Mouse (Mus musculus): ENCODE measurements around the gene Ptcd1. TPM values are rescaled to one million over a fixed set of nuclear protein-coding genes. Genes with fewer than 3 reads are reported as not detected.
"Not testable (repeated sequence)": the region's sequence is repeated elsewhere in the genome, so short reads cannot be mapped to it uniquely, and the experiment has no call there.

Gene Ptcd1
- polyA plus RNA-seq, 1 experiment from 2014 or later = 16.8 TPM

DNA sequence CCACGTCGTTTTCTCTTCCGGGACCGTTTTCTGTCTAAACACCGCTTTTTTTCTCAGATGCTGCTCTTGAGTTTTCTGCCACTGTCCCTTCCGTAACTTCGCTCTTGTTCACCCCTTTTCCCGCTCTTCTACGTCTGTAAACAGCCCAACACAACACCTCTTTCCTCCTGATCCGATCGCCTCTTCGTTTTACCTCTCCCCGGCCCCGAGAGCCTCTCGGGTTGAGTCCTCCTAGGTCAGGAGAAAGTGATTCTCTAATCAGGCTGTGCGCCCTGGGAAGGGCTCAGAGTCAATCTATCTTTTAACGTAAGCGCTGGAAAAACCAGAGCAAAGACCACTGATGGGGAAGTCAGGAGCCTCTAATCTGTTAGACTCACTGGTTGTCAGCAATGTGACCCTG is 26.3 kb downstream of the Ptcd1 start:
- H3K9me3 ChIP-seq (replicated peaks; ENCODE audit: control insufficient read depth, low read length) = no peaks in the 10 kb centered on the region
- peaks cover 16% of the 10 kb centered on the region for H3K4me1 ChIP-seq (ENCODE audit: control insufficient read depth, insufficient read depth, low read length)
- H3K27ac ChIP-seq (ENCODE audit: low read depth, low read length) = peak overlapping the region; percentile 68; the same call in 1 of the 2 replicates
- H3K27me3 ChIP-seq (replicated peaks; ENCODE audit: control insufficient read depth, insufficient read depth, low read length) = no peaks in the 10 kb centered on the region
- WGBS = under 1% methylated on average over 18 of the region's 18 CpGs
- no peak for ATAC-seq
- DNase-seq (ENCODE audit: low spot score) = no peak
- H3K4me2 ChIP-seq (ENCODE audit: low read length) = peak overlapping the region; percentile 72
- H3K4me3 ChIP-seq (ENCODE audit: low read depth, low read length) = peak overlapping the region; percentile 86
- H3K36me3 ChIP-seq (ENCODE audit: control insufficient read depth, insufficient read depth, low read length) = peaks cover 58% of the 10 kb centered on the region
- H3K9ac ChIP-seq (ENCODE audit: low read length) = peak overlapping the region; percentile 86

DNA sequence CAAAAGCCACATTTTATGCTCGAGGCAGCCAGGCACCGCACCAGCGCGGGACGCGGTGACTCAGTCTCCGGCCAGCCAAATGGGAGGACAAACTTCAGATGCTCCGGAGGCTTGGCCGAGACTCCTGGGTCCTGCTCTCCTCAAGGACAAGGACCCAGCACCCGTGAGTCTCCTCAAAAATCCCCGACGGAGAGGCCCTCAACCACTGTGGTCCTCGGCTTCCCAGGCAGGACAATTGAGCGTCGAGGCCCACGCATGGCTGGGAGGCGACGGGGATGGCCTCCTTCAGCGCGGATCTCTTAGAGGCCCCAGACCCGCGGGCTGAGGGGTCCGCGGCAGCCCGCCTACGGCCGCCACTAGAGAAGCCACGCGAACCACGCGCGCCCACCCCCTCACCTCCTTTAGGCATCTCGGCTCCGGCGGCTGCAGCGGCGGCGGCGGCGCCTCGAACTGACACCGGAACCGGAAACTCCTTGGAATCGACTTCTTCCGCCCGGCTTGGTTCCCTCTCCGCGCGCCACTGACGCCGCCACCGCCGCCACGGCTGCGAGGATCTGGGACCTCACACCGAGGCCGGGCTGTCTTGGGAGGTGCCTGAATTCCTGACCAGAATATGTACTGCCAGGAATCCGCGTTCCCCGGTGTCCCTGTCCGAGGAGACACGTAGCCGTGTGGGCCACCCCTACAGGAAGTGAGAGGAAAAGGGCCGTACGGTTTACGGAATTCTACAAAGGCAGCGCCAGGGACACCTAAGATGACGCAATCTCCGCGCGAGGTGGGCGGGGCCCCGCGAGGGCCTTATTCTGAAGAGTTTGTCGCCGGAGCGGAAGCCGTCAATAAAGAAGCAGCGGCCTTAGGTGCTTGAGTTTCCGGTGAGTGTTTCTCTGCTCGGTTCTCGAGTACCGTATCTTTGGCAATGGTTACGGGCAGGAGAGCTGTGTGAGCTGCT is 27.1 kb downstream of the Ptcd1 start, which contains the start of the genes Pdap1 and Bud31:
Gene Pdap1 (minus strand): TSS at position 668 of the 949 bp plus-strand sequence.
Gene Bud31 (plus strand): TSS at position 792 of the 949 bp plus-strand sequence.
- H3K36me3 ChIP-seq (ENCODE audit: control insufficient read depth, insufficient read depth, low read length) = peaks cover 58% of the 10 kb centered on the region
- H3K4me3 ChIP-seq (ENCODE audit: low read depth, low read length) = peak within 1 kb of the TSS; percentile 86
- no peaks in the 10 kb centered on the region for H3K9me3 ChIP-seq (replicated peaks; ENCODE audit: control insufficient read depth, low read length)
- H3K9ac ChIP-seq (ENCODE audit: low read length) = peak within 1 kb of the TSS; percentile 86
- peak within 1 kb of the TSS; percentile 68 for H3K27ac ChIP-seq (ENCODE audit: low read depth, low read length)
- under 1% methylated on average over 76 of the region's 84 CpGs for WGBS
- peak within 1 kb of the TSS; percentile 72 for H3K4me2 ChIP-seq (ENCODE audit: low read length)
- H3K27me3 ChIP-seq (replicated peaks; ENCODE audit: control insufficient read depth, insufficient read depth, low read length) = no peaks in the 10 kb centered on the region
- H3K4me1 ChIP-seq (ENCODE audit: control insufficient read depth, insufficient read depth, low read length) = peaks cover 16% of the 10 kb centered on the region
- DNase-seq (ENCODE audit: low spot score) (peak; percentile 97), ATAC-seq (peak; percentile 96)

DNA sequence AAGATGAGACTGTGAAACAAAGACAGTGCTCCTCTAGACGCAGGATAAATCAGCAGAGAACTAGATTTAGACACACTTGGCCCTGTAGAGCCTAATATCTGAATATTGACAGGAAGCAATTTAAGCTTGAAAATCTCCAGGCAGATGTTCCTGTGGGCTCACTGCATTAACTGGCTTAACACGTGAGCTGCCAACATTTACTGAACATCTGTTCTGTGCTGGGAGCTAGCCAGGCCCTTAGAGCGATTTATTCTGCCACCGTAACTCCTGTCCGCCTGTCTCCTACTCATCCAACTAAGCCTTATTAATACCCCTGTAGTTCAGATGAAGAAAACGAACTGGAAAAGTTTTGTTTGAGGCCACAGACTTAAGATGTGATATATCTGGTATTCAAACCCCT is 28.1 kb downstream of the Ptcd1 start:
- H3K4me1 ChIP-seq (ENCODE audit: control insufficient read depth, insufficient read depth, low read length) = peaks cover 16% of the 10 kb centered on the region
- H3K9me3 ChIP-seq (replicated peaks; ENCODE audit: control insufficient read depth, low read length) = no peaks in the 10 kb centered on the region
- peak overlapping the region; percentile 86 for H3K9ac ChIP-seq (ENCODE audit: low read length)
- peaks cover 58% of the 10 kb centered on the region for H3K36me3 ChIP-seq (ENCODE audit: control insufficient read depth, insufficient read depth, low read length)
- DNase-seq (ENCODE audit: low spot score) (peak; percentile 24), ATAC-seq (no peak)
- 15% methylated on average over 6 of the region's 6 CpGs for WGBS
- H3K4me2 ChIP-seq (ENCODE audit: low read length) = peak overlapping the region; percentile 72
- H3K4me3 ChIP-seq (ENCODE audit: low read depth, low read length) = peak overlapping the region; percentile 86
- no peaks in the 10 kb centered on the region for H3K27me3 ChIP-seq (replicated peaks; ENCODE audit: control insufficient read depth, insufficient read depth, low read length)
- no peak overlapping the region for H3K27ac ChIP-seq (ENCODE audit: low read depth, low read length)

DNA sequence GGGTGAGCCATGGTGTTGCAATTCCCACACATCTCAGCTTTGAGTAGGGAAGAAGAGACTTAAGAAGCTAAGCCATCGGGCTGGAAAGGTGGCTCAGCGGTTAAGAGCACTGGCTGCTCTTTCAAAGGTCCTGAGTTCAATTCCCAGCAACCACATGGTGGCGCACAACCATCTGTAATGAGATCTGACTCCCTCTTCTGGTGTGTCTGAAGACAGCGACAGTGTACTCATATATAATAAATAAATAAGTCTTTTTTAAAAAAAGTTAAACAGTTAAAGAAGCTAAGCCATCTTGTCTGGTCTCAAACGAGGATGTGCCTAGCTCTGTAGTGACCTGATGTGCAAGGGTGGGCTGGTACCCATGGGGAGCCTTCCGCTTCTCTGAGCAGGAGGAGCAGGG is 33.6 kb downstream of the Ptcd1 start:
- H3K27ac ChIP-seq (ENCODE audit: low read depth, low read length); H3K9me3 ChIP-seq (replicated peaks; ENCODE audit: control insufficient read depth, low read length); H3K4me2 ChIP-seq (ENCODE audit: low read length); H3K27me3 ChIP-seq (replicated peaks; ENCODE audit: control insufficient read depth, insufficient read depth, low read length); H3K9ac ChIP-seq (ENCODE audit: low read length); H3K4me1 ChIP-seq (ENCODE audit: control insufficient read depth, insufficient read depth, low read length); DNase-seq (ENCODE audit: low spot score); ATAC-seq; H3K4me3 ChIP-seq (ENCODE audit: low read depth, low read length): not testable (repeated sequence)
- 90% methylated on average over 6 of the region's 6 CpGs for WGBS
- peaks cover 87% of the 10 kb centered on the region for H3K36me3 ChIP-seq (ENCODE audit: control insufficient read depth, insufficient read depth, low read length)

DNA sequence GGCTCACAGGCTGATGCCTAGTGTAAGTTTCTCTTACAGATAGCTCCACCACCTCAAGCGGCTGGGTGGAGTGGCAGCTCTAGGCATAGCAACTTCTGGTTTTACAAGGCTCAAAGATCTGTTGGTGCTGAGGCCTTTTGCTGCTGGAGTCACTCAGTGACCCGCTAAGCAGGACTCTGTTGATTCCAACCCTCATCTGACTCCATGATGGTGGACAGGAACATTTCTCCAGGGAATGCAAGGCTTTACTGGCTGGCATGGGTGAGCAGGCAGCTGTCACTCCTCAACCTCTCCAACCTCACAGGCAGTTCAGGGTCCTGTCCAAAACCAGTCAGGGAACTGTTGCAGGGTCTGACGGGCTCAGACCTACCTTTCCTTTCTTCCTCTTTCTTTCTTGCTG is 35.9 kb downstream of the Ptcd1 start:
- WGBS = 97% methylated on average over 3 of the region's 3 CpGs
- Histone ChIP-seq H3K9ac (ENCODE audit: low read length) (no peak overlapping the region), H3K9me3 (replicated peaks; ENCODE audit: control insufficient read depth, low read length) (no peaks in the 10 kb centered on the region), H3K36me3 (ENCODE audit: control insufficient read depth, insufficient read depth, low read length) (peaks cover 95% of the 10 kb centered on the region), H3K27ac (ENCODE audit: low read depth, low read length) (no peak overlapping the region), H3K4me1 (ENCODE audit: control insufficient read depth, insufficient read depth, low read length) (no peaks in the 10 kb centered on the region), H3K4me3 (ENCODE audit: low read depth, low read length) (no peak overlapping the region), H3K27me3 (replicated peaks; ENCODE audit: control insufficient read depth, insufficient read depth, low read length) (no peaks in the 10 kb centered on the region), H3K4me2 (ENCODE audit: low read length) (no peak overlapping the region)
- DNase-seq (ENCODE audit: low spot score) (no peak), ATAC-seq (no peak)

DNA sequence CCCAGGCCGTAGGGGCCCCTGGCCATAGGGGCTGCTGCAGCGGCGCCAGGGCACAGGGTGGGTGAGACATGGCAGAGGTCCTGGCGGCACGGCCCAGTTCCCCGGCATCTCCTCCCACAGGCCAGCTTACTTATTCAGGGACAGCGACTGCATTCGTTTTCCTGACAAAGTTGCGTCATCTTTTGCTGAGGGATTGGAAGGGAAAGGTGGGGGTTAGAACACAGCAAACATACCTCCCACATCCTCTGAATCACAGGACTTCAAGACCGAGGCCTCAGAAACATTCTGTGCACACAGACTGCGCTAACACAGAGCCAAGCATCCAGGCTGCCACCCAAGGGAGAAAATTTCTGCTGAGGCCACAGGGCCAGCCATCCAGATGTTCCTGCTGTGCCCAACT is 36.7 kb downstream of the Ptcd1 start:
- no peaks in the 10 kb centered on the region for H3K4me1 ChIP-seq (ENCODE audit: control insufficient read depth, insufficient read depth, low read length)
- DNase-seq (ENCODE audit: low spot score) = no peak
- ATAC-seq = no peak

DNA sequence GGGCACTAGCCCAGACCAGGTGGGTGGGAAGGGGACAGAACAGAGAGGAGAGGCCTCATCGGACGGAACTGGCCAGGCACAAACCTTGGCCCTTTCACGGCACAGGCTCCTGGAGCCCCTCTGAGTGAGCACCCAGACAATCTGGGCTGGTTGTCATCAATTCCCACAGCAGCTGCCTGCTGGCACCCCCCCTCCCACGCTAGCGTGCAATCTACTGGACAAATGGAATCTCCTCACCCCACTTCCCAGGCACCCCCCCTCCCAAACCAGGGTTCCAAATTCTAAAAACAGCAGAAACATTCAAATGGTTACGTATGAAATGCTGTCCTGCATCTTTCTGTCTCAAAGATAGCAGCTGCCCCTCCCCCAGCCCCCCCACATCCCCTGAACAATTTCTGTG is 37.1 kb downstream of the Ptcd1 start:
- not testable (repeated sequence) for H3K9ac ChIP-seq (ENCODE audit: low read length); H3K27me3 ChIP-seq (replicated peaks; ENCODE audit: control insufficient read depth, insufficient read depth, low read length); H3K9me3 ChIP-seq (replicated peaks; ENCODE audit: control insufficient read depth, low read length); H3K27ac ChIP-seq (ENCODE audit: low read depth, low read length); H3K4me1 ChIP-seq (ENCODE audit: control insufficient read depth, insufficient read depth, low read length); H3K4me3 ChIP-seq (ENCODE audit: low read depth, low read length); ATAC-seq; H3K4me2 ChIP-seq (ENCODE audit: low read length); DNase-seq (ENCODE audit: low spot score)
- WGBS = 88% methylated on average over 3 of the region's 6 CpGs
- peaks cover 94% of the 10 kb centered on the region for H3K36me3 ChIP-seq (ENCODE audit: control insufficient read depth, insufficient read depth, low read length)

More for the DNA sequence above, 36.7 kb downstream of the Ptcd1 start:
- Histone ChIP-seq H3K36me3 (ENCODE audit: control insufficient read depth, insufficient read depth, low read length) (peaks cover 94% of the 10 kb centered on the region), H3K27me3 (replicated peaks; ENCODE audit: control insufficient read depth, insufficient read depth, low read length) (no peaks in the 10 kb centered on the region), H3K27ac (ENCODE audit: low read depth, low read length) (no peak overlapping the region), H3K4me3 (ENCODE audit: low read depth, low read length) (no peak overlapping the region), H3K9me3 (replicated peaks; ENCODE audit: control insufficient read depth, low read length) (no peaks in the 10 kb centered on the region), H3K9ac (ENCODE audit: low read length) (no peak overlapping the region), H3K4me2 (ENCODE audit: low read length) (no peak overlapping the region)
- 89% methylated on average over 11 of the region's 11 CpGs for WGBS

DNA sequence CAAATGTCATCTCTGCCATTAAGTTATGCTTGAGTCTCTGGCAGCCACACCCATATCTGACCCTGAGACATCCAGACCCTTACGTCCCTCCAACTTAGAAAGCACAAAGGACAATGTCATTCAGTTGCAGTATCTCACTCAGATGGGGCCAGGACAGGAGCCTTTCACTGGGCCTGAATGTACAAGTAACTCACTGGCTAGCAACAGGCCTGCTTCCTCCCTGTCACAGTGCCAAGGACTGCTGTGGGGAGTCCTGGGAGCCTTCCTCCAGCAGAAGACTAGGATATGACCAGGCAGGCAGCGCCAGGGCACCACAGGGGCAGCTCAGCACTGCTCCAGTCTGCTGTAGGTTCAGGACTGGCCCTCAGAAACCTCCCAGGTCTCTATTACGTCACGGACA is 37.8 kb downstream of the Ptcd1 start:
- H3K4me3 ChIP-seq (ENCODE audit: low read depth, low read length) = no peak overlapping the region
- H3K36me3 ChIP-seq (ENCODE audit: control insufficient read depth, insufficient read depth, low read length) = peaks cover 94% of the 10 kb centered on the region
- no peak overlapping the region for H3K27ac ChIP-seq (ENCODE audit: low read depth, low read length)
- H3K27me3 ChIP-seq (replicated peaks; ENCODE audit: control insufficient read depth, insufficient read depth, low read length) = no peaks in the 10 kb centered on the region
- H3K9ac ChIP-seq (ENCODE audit: low read length) = no peak overlapping the region
- 97% methylated on average over 4 of the region's 4 CpGs for WGBS
- no peaks in the 10 kb centered on the region for H3K4me1 ChIP-seq (ENCODE audit: control insufficient read depth, insufficient read depth, low read length)
- DNase-seq (ENCODE audit: low spot score) (no peak), ATAC-seq (no peak)
- no peak overlapping the region for H3K4me2 ChIP-seq (ENCODE audit: low read length)
- no peaks in the 10 kb centered on the region for H3K9me3 ChIP-seq (replicated peaks; ENCODE audit: control insufficient read depth, low read length)

DNA sequence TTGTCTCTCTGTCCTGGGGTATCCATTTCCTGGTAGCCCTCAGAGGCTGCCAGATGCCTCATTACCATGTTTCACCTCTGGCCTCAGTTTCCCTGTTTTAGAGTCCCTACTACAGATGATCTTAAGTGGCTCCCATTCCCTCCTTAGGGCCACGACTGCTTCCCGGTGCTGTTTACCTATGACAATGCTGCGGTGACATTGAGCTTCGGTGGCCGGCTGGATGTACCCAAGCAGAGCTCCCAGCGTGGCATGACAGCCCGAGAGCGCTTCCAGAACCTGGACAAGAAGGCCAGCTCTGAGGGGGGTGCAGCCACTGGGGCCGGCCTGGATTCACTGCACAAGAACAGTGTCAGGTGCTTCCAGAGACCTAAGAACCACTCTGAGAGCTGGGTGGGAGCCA is 40.3 kb downstream of the Ptcd1 start:
- H3K4me1 ChIP-seq (ENCODE audit: control insufficient read depth, insufficient read depth, low read length) = no peaks in the 10 kb centered on the region
- H3K9me3 ChIP-seq (replicated peaks; ENCODE audit: control insufficient read depth, low read length) = no peaks in the 10 kb centered on the region
- no peak overlapping the region for H3K9ac ChIP-seq (ENCODE audit: low read length)
- H3K27ac ChIP-seq (ENCODE audit: low read depth, low read length) = no peak overlapping the region
- H3K4me2 ChIP-seq (ENCODE audit: low read length) = no peak overlapping the region
- ATAC-seq = no peak
- H3K4me3 ChIP-seq (ENCODE audit: low read depth, low read length) = no peak overlapping the region
- H3K27me3 ChIP-seq (replicated peaks; ENCODE audit: control insufficient read depth, insufficient read depth, low read length) = no peaks in the 10 kb centered on the region
- DNase-seq (ENCODE audit: low spot score) = no peak
- WGBS = 96% methylated on average over 9 of the region's 9 CpGs
- peaks cover 75% of the 10 kb centered on the region for H3K36me3 ChIP-seq (ENCODE audit: control insufficient read depth, insufficient read depth, low read length)

Measured in forebrain, embryonic 14.5 days (tissue).